In the genomic region with DNA sequence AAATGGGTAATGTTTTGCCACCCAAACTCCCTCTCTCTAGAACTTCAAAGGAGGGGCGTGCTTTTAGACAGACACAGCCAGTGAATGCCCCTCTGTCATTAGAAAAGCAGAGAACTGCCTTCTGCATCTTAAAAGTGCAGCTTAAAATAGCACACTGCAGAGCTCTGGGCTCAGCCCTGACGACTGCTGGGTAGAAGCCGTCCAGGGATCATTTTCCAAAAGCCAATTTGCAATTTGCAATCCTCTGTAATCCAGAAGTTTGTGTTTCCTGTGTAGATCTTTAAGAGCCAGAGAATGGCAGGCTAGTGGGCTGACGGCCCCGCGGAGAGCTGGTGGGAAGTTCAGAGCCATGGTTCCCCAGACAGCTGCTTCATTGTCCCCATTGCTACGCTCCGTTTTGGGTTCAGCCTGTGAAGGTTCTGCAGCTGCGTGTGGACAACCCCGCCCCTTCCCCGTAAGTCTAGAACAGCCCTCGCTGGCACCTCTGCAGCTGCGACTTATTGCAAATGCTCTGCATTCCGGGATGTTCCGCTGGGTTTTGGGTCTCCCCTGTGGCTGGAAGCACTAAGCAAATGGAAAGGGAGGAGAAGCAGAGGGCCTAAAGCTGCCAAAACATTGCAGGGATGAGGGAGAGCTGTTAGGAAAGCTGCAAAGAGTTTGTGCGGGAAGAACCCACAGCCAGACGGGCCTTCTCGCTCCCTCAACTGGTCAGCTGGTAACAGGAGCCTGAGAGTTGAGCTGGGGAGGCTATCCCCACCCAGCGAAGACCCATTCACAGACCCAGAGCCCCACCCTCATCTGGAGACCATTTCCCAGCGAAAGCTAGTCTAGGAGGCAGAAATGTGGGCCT, we compare ENCODE assay signal across 8 mouse cellular contexts. TPM values are rescaled to one million over a fixed set of nuclear protein-coding genes. Genes with fewer than 3 reads are reported as not detected.
DNase-seq lines count a peak whose midpoint lies in the region; ATAC-seq lines count a peak whose summit lies in the region.

No protein-coding gene starts in this region.

- H3K27me3 ChIP-seq in hindbrain, embryonic 16.5 days (replicated peaks; ENCODE audit: control insufficient read depth, insufficient read depth, low read length) = no peaks in the 10 kb centered on the region
- H3K27me3 ChIP-seq in limb, embryonic 15.5 days = no peaks in the 10 kb centered on the region
- no peaks in the 10 kb centered on the region for H3K27me3 ChIP-seq in midbrain, embryonic 16.5 days (ENCODE audit: control insufficient read depth, insufficient read depth, low read depth, low read length)

- H3K36me3 ChIP-seq in hindbrain, embryonic 16.5 days (ENCODE audit: control insufficient read depth, insufficient read depth, low read length) = no peaks in the 10 kb centered on the region
- H3K36me3 ChIP-seq in limb, embryonic 15.5 days = no peaks in the 10 kb centered on the region
- H3K36me3 ChIP-seq in midbrain, embryonic 16.5 days (ENCODE audit: control insufficient read depth, insufficient read depth, low read length) = no peaks in the 10 kb centered on the region

- H3K9ac ChIP-seq in hindbrain, embryonic 16.5 days (ENCODE audit: low read depth, low read length) = peak overlapping the region; percentile 47; the same call in 1 of the 2 replicates
- H3K9ac ChIP-seq in limb, embryonic 15.5 days = no peak overlapping the region
- peak overlapping the region; percentile 52; the same call in 1 of the 2 replicates for H3K9ac ChIP-seq in midbrain, embryonic 16.5 days (ENCODE audit: low read depth, low read length)

- peak overlapping the region; percentile 58 for H3K4me2 ChIP-seq in hindbrain, embryonic 16.5 days (ENCODE audit: low read length)
- H3K4me2 ChIP-seq in limb, embryonic 15.5 days = peak overlapping the region; percentile 36
- H3K4me2 ChIP-seq in midbrain, embryonic 16.5 days (ENCODE audit: low read length) = peak overlapping the region; percentile 52

- 8% methylated on average over 20 of the region's 20 CpGs for WGBS in hindbrain, embryonic 16.5 days
- 3% methylated on average over 20 of the region's 20 CpGs for WGBS in limb, embryonic 15.5 days
- WGBS in midbrain, embryonic 16.5 days = 7% methylated on average over 20 of the region's 20 CpGs

- H3K9me3 ChIP-seq in hindbrain, embryonic 16.5 days (ENCODE audit: control insufficient read depth, low read length) = no peaks in the 10 kb centered on the region
- no peaks in the 10 kb centered on the region for H3K9me3 ChIP-seq in limb, embryonic 15.5 days
- H3K9me3 ChIP-seq in midbrain, embryonic 16.5 days (replicated peaks; ENCODE audit: control insufficient read depth, low read length, poor library complexity, severe bottlenecking) = no peaks in the 10 kb centered on the region

- DNase-seq in MN1 (ENCODE audit: low spot score) = peak; percentile 54
- peak; percentile 59 for DNase-seq in embryo, embryonic 10.5 days (ENCODE audit: low spot score)
- peak; percentile 79 for DNase-seq in gastrocnemius, postnatal 25 days
- peak; percentile 67 for DNase-seq in testis, postnatal 10 days (ENCODE audit: low spot score)
- no peak for DNase-seq in cerebellum, adult 8-10 months

- peak overlapping the region; percentile 22 for H3K4me3 ChIP-seq in hindbrain, embryonic 16.5 days (ENCODE audit: low read length)
- peak overlapping the region; percentile 24 for H3K4me3 ChIP-seq in limb, embryonic 15.5 days
- peak overlapping the region; percentile 20 for H3K4me3 ChIP-seq in midbrain, embryonic 16.5 days (ENCODE audit: low read depth, low read length)

- ATAC-seq in hindbrain, embryonic 16.5 days = peak; percentile 78
- peak; percentile 83 for ATAC-seq in limb, embryonic 15.5 days (ENCODE audit: insufficient number of reproducible peaks, low FRiP score, low TSS enrichment, low read depth)
- peak; percentile 74 for ATAC-seq in midbrain, embryonic 16.5 days

- H3K27ac ChIP-seq in hindbrain, embryonic 16.5 days (ENCODE audit: low read depth, low read length) = peak overlapping the region; percentile 80
- H3K27ac ChIP-seq in limb, embryonic 15.5 days = peak overlapping the region; percentile 91
- H3K27ac ChIP-seq in midbrain, embryonic 16.5 days (ENCODE audit: low read length) = peak overlapping the region; percentile 74

- peaks cover 7% of the 10 kb centered on the region for H3K4me1 ChIP-seq in hindbrain, embryonic 16.5 days (ENCODE audit: control insufficient read depth, insufficient read depth, low read depth, low read length)
- peaks cover 29% of the 10 kb centered on the region for H3K4me1 ChIP-seq in limb, embryonic 15.5 days
- peaks cover 8% of the 10 kb centered on the region; the same call in 1 of the 2 replicates for H3K4me1 ChIP-seq in midbrain, embryonic 16.5 days (ENCODE audit: control insufficient read depth, insufficient read depth, low read length)

RNA-seq across cellular contexts. Expression of gene Fermt2, which starts 35.5 kb away (rescaled TPM):
- total RNA-seq in gastrocnemius, postnatal 25 days (2021) = 100 to 1,000 TPM; 179 to 224 TPM
- polyA plus RNA-seq in hindbrain, embryonic 16.5 days (2015; fragmentation: Nextera tagmentation; extraction: Ambion mirVana) = 77.0 and 77.6 TPM in 2 replicates
- 136 and 155 TPM in 2 replicates for polyA plus RNA-seq in limb, embryonic 15.5 days (2015; fragmentation: Nextera tagmentation; extraction: Ambion mirVana)
- 66.1 and 66.4 TPM in 2 replicates for polyA plus RNA-seq in midbrain, embryonic 16.5 days (2015; fragmentation: Nextera tagmentation; extraction: Ambion mirVana)
